Mouse (Mus musculus): ENCODE measurements around the gene Cyp4f17.

DNA sequence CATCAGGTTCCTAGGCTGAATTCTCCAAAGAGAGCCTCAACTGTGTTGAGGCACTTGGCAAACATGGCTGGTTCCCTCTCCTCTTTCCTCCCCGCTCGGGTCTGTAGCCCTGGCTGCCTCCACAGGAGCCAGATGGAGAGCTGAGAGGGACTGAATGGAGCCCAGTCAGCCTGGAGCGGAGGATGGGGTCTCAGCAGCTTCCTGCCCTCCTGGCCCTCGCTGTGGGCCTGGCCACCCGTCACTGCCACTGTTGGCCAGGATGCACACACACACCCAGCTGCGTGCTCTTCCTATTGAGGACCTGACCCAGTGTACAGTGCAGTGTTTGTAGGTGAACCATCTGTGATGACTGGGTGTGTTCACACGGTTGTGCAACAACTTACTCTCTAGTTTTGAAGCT is 33.7 kb upstream of the Cyp4f17 start:
- no peak for TF ChIP-seq POLR2A (IDR thresholded peaks at IDR 0.05; ENCODE audit: insufficient read depth, low read length)
- no peak for TF ChIP-seq CTCF (IDR thresholded peaks at IDR 0.05; ENCODE audit: low read depth, low read length)

Measured in ES-Bruce4 (cell line).